Mouse (Mus musculus) MEL (cell line): ENCODE results near the gene E130114P18Rik. TPM values are rescaled to one million over a fixed set of nuclear protein-coding genes. Genes with fewer than 3 reads are reported as not detected.

Experiments
- DNase-seq: peaks from one replicate; pipeline ENCODE4 v3.0.0; 2011; ENCODE audit warnings: low read depth, low spot score
- H3K27ac ChIP-seq: 2 replicates; pipeline ENCODE4 v1.5.1; 2012; ENCODE audit warnings: low read depth, mild to moderate bottlenecking, control low read depth, low read length, moderate library complexity; ENCODE audit not compliant: control insufficient read depth
- H3K27me3 ChIP-seq, 2 experiments: fragments of 150-350 bp in 1 of 2; sonication (generic) in 1 of 2; 2 replicates each; pipeline ENCODE4 v1.6.1; 2012; ENCODE audit warnings: low read length in 2 of 2, mild to moderate bottlenecking in 2 of 2, improper control_type of control experiment in 1 of 2, moderate library complexity in 1 of 2; ENCODE audit not compliant: insufficient read depth in 2 of 2, control insufficient read depth in 1 of 2
- H3K36me3 ChIP-seq, 2 experiments: 2 replicates each; pipeline ENCODE4 v1.6.1; 2012 to 2014; ENCODE audit warnings: low read length in 2 of 2, improper control_type of control experiment in 1 of 2, inconsistent platforms in 1 of 2, mild to moderate bottlenecking in 1 of 2; ENCODE audit not compliant: insufficient read depth in 2 of 2, control insufficient read depth in 1 of 2
- H3K4me1 ChIP-seq, 2 experiments: fragments of 150-350 bp in 1 of 2; sonication (generic) in 1 of 2; 2 replicates each; pipeline ENCODE4 v1.6.1; 2012; ENCODE audit warnings: low read length in 2 of 2, improper control_type of control experiment in 1 of 2, mild to moderate bottlenecking in 1 of 2; ENCODE audit not compliant: insufficient read depth in 2 of 2, control insufficient read depth in 1 of 2
- H3K4me3 ChIP-seq, 2 experiments: fragments of 150-350 bp in 1 of 2; sonication (generic) in 1 of 2; 2 replicates each; pipeline ENCODE4 v1.5.1; 2012; ENCODE audit warnings: low read depth in 2 of 2, low read length in 2 of 2, mild to moderate bottlenecking in 2 of 2, moderate library complexity in 2 of 2, control low read depth in 1 of 2, improper control_type of control experiment in 1 of 2; ENCODE audit not compliant: control insufficient read depth in 1 of 2, insufficient read depth in 1 of 2
- H3K79me2 ChIP-seq: 2 replicates; pipeline ENCODE4 v1.6.1; 2012; ENCODE audit warnings: mild to moderate bottlenecking, low read length, moderate library complexity; ENCODE audit not compliant: control insufficient read depth, poor library complexity, insufficient read depth
- H3K9ac ChIP-seq: 2 replicates; pipeline ENCODE4 v1.6.1; 2012; ENCODE audit warnings: low read depth, mild to moderate bottlenecking, control low read depth, low read length, moderate library complexity; ENCODE audit not compliant: control insufficient read depth, poor library complexity, severe bottlenecking
- H3K9me3 ChIP-seq: fragments of 150-350 bp; sonication (generic); replicated peaks from 2 replicates; pipeline ENCODE4 v1.6.1; 2012; ENCODE audit warnings: mild to moderate bottlenecking, low read length, improper control_type of control experiment, moderate library complexity; ENCODE audit not compliant: insufficient read depth
- CHD1 ChIP-seq: IDR thresholded peaks from 2 replicates; pipeline ENCODE4 v1.6.1; 2012; ENCODE audit warnings: low read depth, mild to moderate bottlenecking, inconsistent platforms, low read length, improper control_type of control experiment
- EP300 ChIP-seq, 2 experiments: IDR thresholded peaks; 2 replicates each; pipeline ENCODE4 v1.6.1; 2011; ENCODE audit warnings: improper control_type of control experiment in 2 of 2, low read length in 2 of 2, low read depth in 1 of 2, mild to moderate bottlenecking in 1 of 2
- ETS1 ChIP-seq: IDR thresholded peaks from 2 replicates; pipeline ENCODE4 v1.6.1; 2012; ENCODE audit warnings: low read depth, mild to moderate bottlenecking, inconsistent platforms, low read length, improper control_type of control experiment, moderate library complexity
- MAX ChIP-seq: IDR thresholded peaks from 2 replicates; pipeline ENCODE4 v1.6.1; 2011; ENCODE audit warnings: low read length, improper control_type of control experiment
- MAZ ChIP-seq: IDR thresholded peaks from 2 replicates; pipeline ENCODE4 v1.6.1; 2012; ENCODE audit warnings: low read depth, mild to moderate bottlenecking, inconsistent platforms, low read length, improper control_type of control experiment
- MEF2A ChIP-seq: IDR thresholded peaks from 2 replicates; pipeline ENCODE4 v1.6.1; 2014; ENCODE audit warnings: low read depth, mild to moderate bottlenecking, inconsistent platforms, low read length, improper control_type of control experiment; ENCODE audit not compliant: poor library complexity, insufficient replicate concordance, severe bottlenecking; ENCODE audit errors: extremely low read depth
- MXI1 ChIP-seq: IDR thresholded peaks from 2 replicates; pipeline ENCODE4 v1.6.1; 2011; ENCODE audit warnings: mild to moderate bottlenecking, low read depth, low read length, improper control_type of control experiment
- MYB ChIP-seq: IDR thresholded peaks from 2 replicates; pipeline ENCODE4 v1.6.1; 2011; ENCODE audit warnings: mild to moderate bottlenecking, low read depth, low read length, improper control_type of control experiment
- MYC ChIP-seq: IDR thresholded peaks from 2 replicates; pipeline ENCODE4 v1.6.1; 2011; ENCODE audit warnings: low read depth, mild to moderate bottlenecking, low read length, improper control_type of control experiment, moderate library complexity
- SIN3A ChIP-seq: IDR thresholded peaks from 2 replicates; pipeline ENCODE4 v1.6.1; 2012; ENCODE audit warnings: low read length, improper control_type of control experiment, inconsistent platforms
- TCF12 ChIP-seq: IDR thresholded peaks from 2 replicates; pipeline ENCODE4 v1.6.1; 2014; ENCODE audit warnings: low read depth, mild to moderate bottlenecking, inconsistent platforms, low read length, improper control_type of control experiment, moderate library complexity
- ZNF384 ChIP-seq: IDR thresholded peaks from 2 replicates; pipeline ENCODE4 v1.6.1; 2012; ENCODE audit warnings: low read depth, mild to moderate bottlenecking, inconsistent platforms, low read length, improper control_type of control experiment
- polyA plus RNA-seq, 2 experiments: library from polyadenylated mRNA; stranded (reverse) in 1 of 2; unstranded in 1 of 2; fragments of >175 nt in 1 of 2; fragments of >200 nt in 1 of 2; gene quantifications; 2 replicates each; pipeline versions ENCODE4 v1.2.1 to v1.2.4; 2012; ENCODE audit warnings: low replicate concordance in 2 of 2, low read depth in 1 of 2; ENCODE audit not compliant: insufficient read length in 2 of 2, insufficient read depth in 1 of 2, missing spikeins in 1 of 2
- total RNA-seq: library from RNA; depleted of rRNA; stranded (reverse); fragments of 300-350 nt; gene quantifications from 2 replicates; pipeline ENCODE4 v1.2.3, GENCODE M21; 2012

The E130114P18Rik gene
- total and polyA plus RNA-seq, 3 experiments, result not detected

DNA sequence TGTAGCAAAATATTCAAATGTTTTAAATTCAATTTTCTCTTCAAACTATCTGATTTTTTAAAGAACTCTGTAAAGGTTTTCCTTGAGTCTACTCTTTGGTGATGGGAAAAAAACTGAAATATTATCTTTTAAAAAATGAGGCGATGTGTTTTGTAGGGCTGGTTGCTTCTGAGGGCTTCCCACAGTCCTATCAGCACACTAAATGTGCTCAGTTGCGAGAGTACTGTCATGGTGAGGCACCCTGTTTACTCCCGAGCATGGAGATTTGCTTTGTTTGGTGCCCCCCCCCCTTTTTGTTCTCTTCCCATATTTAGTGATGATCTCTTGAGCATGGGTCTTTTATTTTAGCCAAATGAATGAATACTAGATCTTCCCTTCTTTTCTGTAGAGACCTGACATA lies 4.2 kb upstream of the E130114P18Rik start:
- Histone ChIP-seq H3K79me2 (peaks cover 81% of the 10 kb centered on the region), H3K36me3 (peaks cover 35 to 41% of the 10 kb centered on the region in 2 experiments), H3K9me3 (no peaks in the 10 kb centered on the region), H3K4me3 (peak overlapping the region; percentile 26 to 94; a peak in 3 of 4 replicates), H3K27ac (peak overlapping the region; percentile 35; the same call in 1 of the 2 replicates), H3K27me3 (no peaks in the 10 kb centered on the region), H3K9ac (peak overlapping the region; percentile 92), H3K4me1 (peaks cover 11% of the 10 kb centered on the region in 2 experiments; a peak in 3 of 4 replicates)
- TF ChIP-seq MXI1 (peak; percentile 68), CHD1 (peak; percentile 93), MAX (0 out of 2 replicates have a peak, but pooled peaks have one; percentile 15), TCF12 (peak; percentile 20; the same call in 1 of the 2 replicates), SIN3A (peak; percentile 62; the same call in 1 of the 2 replicates), EP300 (IDR thresholded peaks at IDR 0.05; ENCODE audit: low read depth in 1 of 2, low read length in 2 of 2) (peak in 1 of 2 experiments; percentile 36; a peak in 1 of 4 replicates), MYB (no peak), MEF2A (no peak)
- DNase-seq, result peak; percentile 64

DNA sequence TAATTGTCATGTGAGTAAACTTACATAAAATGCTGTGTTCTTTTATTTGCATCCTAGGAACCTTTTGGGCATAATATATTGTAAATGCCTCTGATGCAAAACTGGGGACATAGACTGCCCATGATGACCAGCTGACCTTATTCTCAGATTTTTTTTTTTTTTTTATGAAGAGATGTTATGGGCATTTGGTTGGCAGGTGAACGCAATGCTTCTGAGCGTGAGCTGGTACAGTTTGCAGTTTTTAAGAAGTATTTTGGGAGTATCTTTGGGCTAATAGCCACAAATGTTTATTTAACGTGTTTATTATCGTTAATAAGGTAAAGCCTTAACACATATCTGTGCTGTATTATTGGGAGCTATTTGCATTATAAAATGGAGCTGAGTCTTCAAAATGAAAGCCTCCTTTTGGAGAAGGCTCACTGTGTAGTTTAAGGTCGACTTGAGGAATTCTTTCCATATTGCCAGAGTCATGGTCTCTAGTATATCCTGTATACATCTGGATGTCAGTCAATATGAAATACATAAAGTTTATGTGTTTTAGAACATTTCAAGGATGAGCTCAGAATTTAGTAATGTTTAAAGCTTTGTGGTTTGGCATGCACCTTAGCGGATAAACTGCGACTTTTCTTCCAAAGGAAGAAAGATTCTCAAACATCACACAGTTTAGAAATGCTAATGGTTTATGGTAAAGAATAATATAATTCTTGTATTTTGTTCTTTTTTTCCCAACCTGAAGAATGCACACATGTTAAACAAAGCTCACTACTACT lies 3.0 kb upstream of the E130114P18Rik start:
- peak; percentile 48 for DNase-seq
- peaks cover 80% of the 10 kb centered on the region for H3K79me2 ChIP-seq
- peak overlapping the region; percentile 92 for H3K9ac ChIP-seq
- H3K4me1 ChIP-seq, result peaks cover 11% of the 10 kb centered on the region in 2 experiments; a peak in 3 of 4 replicates
- peaks cover 30% of the 10 kb centered on the region in 2 experiments for H3K36me3 ChIP-seq
- no peaks in the 10 kb centered on the region for H3K9me3 ChIP-seq
- TF ChIP-seq MAX (no peak), ZNF384 (0 out of 2 replicates have a peak, but pooled peaks have one; percentile 29), MAZ (0 out of 2 replicates have a peak, but pooled peaks have one; percentile 11), MXI1 (peak; percentile 69; the same call in 1 of the 2 replicates), ETS1 (peak; percentile 49; the same call in 1 of the 2 replicates), MYC (peak; percentile 27; the same call in 1 of the 2 replicates)
- no peaks in the 10 kb centered on the region for H3K27me3 ChIP-seq
- peak overlapping the region; percentile 17 to 94 for H3K4me3 ChIP-seq
- H3K27ac ChIP-seq, result peak overlapping the region; percentile 43
